Mouse (Mus musculus) myocyte (in vitro differentiated cells): ENCODE results near the gene Rimbp2. TPM values are rescaled to one million over a fixed set of nuclear protein-coding genes. Genes with fewer than 3 reads are reported as not detected.
"Not testable (repeated sequence)": the region's sequence is repeated elsewhere in the genome, so short reads cannot be mapped to it uniquely, and the experiment has no call there.

Experiments
- H3K27me3 ChIP-seq: one replicate; pipeline ENCODE4 v1.6.1; 2011; ENCODE audit not compliant: control insufficient read depth, insufficient read depth, insufficient read length
- H3K36me3 ChIP-seq: one replicate; pipeline ENCODE4 v1.6.1; 2011; ENCODE audit not compliant: control insufficient read depth, insufficient read depth
- H3K4me2 ChIP-seq: one replicate; pipeline ENCODE4 v1.6.1; 2011; ENCODE audit warnings: low read depth, control low read depth
- H3K4me3 ChIP-seq: one replicate; pipeline ENCODE4 v1.5.1; 2011; ENCODE audit warnings: mild to moderate bottlenecking, control low read depth, moderate library complexity
- H3K79me2 ChIP-seq: one replicate; pipeline ENCODE4 v1.6.1; 2011; ENCODE audit not compliant: control insufficient read depth, insufficient read depth
- H3ac ChIP-seq: one replicate; pipeline ENCODE4 v1.6.1; 2011; ENCODE audit not compliant: control insufficient read depth, insufficient read length
- CEBPB ChIP-seq: IDR thresholded peaks from 2 replicates; pipeline ENCODE4 v1.6.1; 2011; ENCODE audit warnings: mild to moderate bottlenecking, moderate library complexity; ENCODE audit not compliant: poor library complexity, insufficient read depth, severe bottlenecking
- E2F4 ChIP-seq: IDR thresholded peaks from one replicate; pipeline ENCODE4 v1.6.1; 2011; ENCODE audit warnings: mild to moderate bottlenecking, control low read depth, moderate library complexity; ENCODE audit not compliant: insufficient read depth
- MAX ChIP-seq: IDR thresholded peaks from one replicate; pipeline ENCODE4 v1.6.1; 2011; ENCODE audit warnings: low read depth, mild to moderate bottlenecking, control low read depth
- MYOD1 ChIP-seq, 3 experiments: IDR thresholded peaks; one replicate each; pipeline ENCODE4 v1.6.1; 2011; ENCODE audit warnings: control low read depth in 2 of 3, low read depth in 2 of 3, mild to moderate bottlenecking in 2 of 3, moderate library complexity in 1 of 3; ENCODE audit not compliant: insufficient read length in 2 of 3, control insufficient read depth in 1 of 3
- MYOG ChIP-seq, 3 experiments: IDR thresholded peaks; one replicate each; pipeline ENCODE4 v1.6.1; 2011; ENCODE audit warnings: control low read depth in 2 of 3, low read depth in 2 of 3, mild to moderate bottlenecking in 2 of 3; ENCODE audit not compliant: insufficient read length in 2 of 3, control insufficient read depth in 1 of 3, insufficient read depth in 1 of 3
- POLR2A ChIP-seq: IDR thresholded peaks from one replicate; pipeline ENCODE4 v1.6.1; 2011; ENCODE audit warnings: low read depth, mild to moderate bottlenecking, control low read depth, moderate library complexity; ENCODE audit not compliant: insufficient read length
- POLR2AphosphoS2 ChIP-seq: IDR thresholded peaks from one replicate; pipeline ENCODE4 v1.6.1; 2011; ENCODE audit warnings: low read depth, control low read depth; ENCODE audit not compliant: insufficient read length
- REST ChIP-seq: IDR thresholded peaks from one replicate; pipeline ENCODE4 v1.6.1; 2011; ENCODE audit warnings: mild to moderate bottlenecking, control low read depth, moderate library complexity; ENCODE audit not compliant: insufficient read depth, insufficient read length
- SRF ChIP-seq: IDR thresholded peaks from one replicate; pipeline ENCODE4 v1.6.1; 2011; ENCODE audit warnings: low read depth; ENCODE audit not compliant: control insufficient read depth, insufficient read length
- TCF12 ChIP-seq: IDR thresholded peaks from one replicate; pipeline ENCODE4 v1.6.1; 2011; ENCODE audit warnings: mild to moderate bottlenecking, control low read depth; ENCODE audit not compliant: poor library complexity, insufficient read depth, severe bottlenecking
- TCF3 ChIP-seq: IDR thresholded peaks from one replicate; pipeline ENCODE4 v1.6.1; 2011; ENCODE audit warnings: low read depth, control low read depth; ENCODE audit not compliant: insufficient read length
- USF1 ChIP-seq: IDR thresholded peaks from one replicate; pipeline ENCODE4 v1.6.1; 2011; ENCODE audit warnings: low read depth, mild to moderate bottlenecking, control low read depth, moderate library complexity
- polyA plus RNA-seq: library from polyadenylated mRNA; unstranded; fragments of >200 nt; fragmentation: generic; extraction: Trizol; gene quantifications from one replicate; pipeline ENCODE4 v1.2.1, GENCODE M21; 2012; ENCODE audit warnings: missing spikeins

Gene Rimbp2
- polyA plus RNA-seq, 1 experiment, result not detected

DNA sequence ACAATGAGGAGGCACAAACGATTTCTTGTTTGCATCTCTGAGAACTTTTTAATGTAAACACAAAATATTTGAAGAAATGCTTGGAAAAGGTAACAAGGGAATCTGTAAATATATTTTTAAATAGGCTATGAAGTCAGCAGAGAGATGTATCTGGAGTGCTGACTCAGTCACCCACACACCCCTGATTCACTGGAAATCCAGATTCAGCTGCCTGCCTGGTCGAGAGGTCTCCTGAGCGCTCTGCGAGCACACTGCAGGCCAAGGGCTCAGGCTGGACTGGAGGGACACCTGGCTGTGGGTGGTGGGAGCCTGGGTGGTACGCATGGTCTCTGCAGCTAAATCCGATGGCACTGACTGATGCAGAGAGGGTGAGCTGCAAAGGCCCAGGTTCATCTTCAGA lies 31.2 kb upstream of the Rimbp2 start:
- H3K4me3 ChIP-seq, result no peak overlapping the region
- H3K27me3 ChIP-seq, result no peaks in the 10 kb centered on the region
- no peaks in the 10 kb centered on the region for H3K36me3 ChIP-seq
- no peaks in the 10 kb centered on the region for H3K79me2 ChIP-seq
- H3ac ChIP-seq, result no peak overlapping the region
- no peak overlapping the region for H3K4me2 ChIP-seq
- TF ChIP-seq REST (no peak), SRF (no peak), TCF12 (no peak), MAX (no peak), TCF3 (no peak), CEBPB (no peak), MYOG (IDR thresholded peaks at IDR 0.05; ENCODE audit: control insufficient read depth in 1 of 3, insufficient read depth in 1 of 3, insufficient read length in 2 of 3, low read depth in 2 of 3) (no peak), USF1 (no peak), E2F4 (no peak), POLR2AphosphoS2 (no peak), MYOD1 (IDR thresholded peaks at IDR 0.05; ENCODE audit: control insufficient read depth in 1 of 3, insufficient read length in 2 of 3, low read depth in 2 of 3) (no peak), POLR2A (no peak)

DNA sequence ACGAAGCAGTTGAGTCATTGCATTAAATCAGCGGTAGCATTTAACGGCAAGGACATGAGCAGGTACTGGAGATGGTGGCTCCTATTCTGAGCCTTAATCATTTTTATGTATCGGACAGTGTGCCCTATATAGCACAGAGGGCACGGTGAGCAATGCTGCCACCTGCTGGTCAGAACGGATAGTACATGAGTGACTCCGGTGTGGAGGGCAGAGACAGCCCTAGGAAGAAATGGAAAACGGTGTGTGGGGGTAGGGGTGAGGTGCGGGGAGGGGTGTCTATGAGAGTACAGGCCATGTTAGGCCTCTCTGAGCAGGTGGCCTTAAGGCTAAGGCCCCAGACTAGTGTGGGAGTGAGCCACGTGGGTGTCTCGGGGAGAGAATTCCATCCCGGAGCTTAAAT lies 28.3 kb upstream of the Rimbp2 start:
- TF ChIP-seq MAX (no peak), MYOD1 (IDR thresholded peaks at IDR 0.05; ENCODE audit: control insufficient read depth in 1 of 3, insufficient read length in 2 of 3, low read depth in 2 of 3) (no peak), CEBPB (no peak), USF1 (no peak)
- Histone ChIP-seq H3ac (no peak overlapping the region), H3K27me3 (no peaks in the 10 kb centered on the region), H3K4me3 (no peak overlapping the region), H3K79me2 (no peaks in the 10 kb centered on the region), H3K4me2 (no peak overlapping the region), H3K36me3 (no peaks in the 10 kb centered on the region)

DNA sequence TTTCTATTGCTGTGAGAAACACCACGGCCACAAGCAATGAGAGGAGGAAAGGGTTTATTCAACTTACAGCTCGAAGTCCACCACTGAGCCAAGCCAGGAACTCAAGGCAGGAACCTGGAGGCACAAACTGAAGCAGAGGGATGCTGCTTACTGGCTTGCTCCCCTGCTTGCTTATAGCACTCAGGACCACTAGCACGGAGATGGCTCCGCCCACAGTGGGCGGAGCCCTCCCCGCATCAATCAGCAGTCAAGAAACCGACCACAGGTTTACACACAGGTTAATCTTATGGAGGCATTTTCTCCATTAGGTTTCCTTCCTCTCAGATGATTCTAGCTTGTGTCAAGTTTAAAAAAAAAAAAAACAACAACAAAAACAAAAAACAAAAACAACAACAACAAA lies 27.6 kb upstream of the Rimbp2 start:
- no peaks in the 10 kb centered on the region for H3K79me2 ChIP-seq
- H3K36me3 ChIP-seq, result no peaks in the 10 kb centered on the region
- TF ChIP-seq MYOD1 (IDR thresholded peaks at IDR 0.05; ENCODE audit: control insufficient read depth in 1 of 3, insufficient read length in 2 of 3, low read depth in 2 of 3) (no peak), TCF12 (no peak), POLR2AphosphoS2 (no peak), POLR2A (no peak), MYOG (IDR thresholded peaks at IDR 0.05; ENCODE audit: control insufficient read depth in 1 of 3, insufficient read depth in 1 of 3, insufficient read length in 2 of 3, low read depth in 2 of 3) (no peak), MAX (no peak), SRF (no peak), TCF3 (no peak), USF1 (no peak), REST (no peak)
- H3K27me3 ChIP-seq, result no peaks in the 10 kb centered on the region
- no peak overlapping the region for H3K4me2 ChIP-seq
- H3ac ChIP-seq, result no peak overlapping the region
- H3K4me3 ChIP-seq, result no peak overlapping the region

DNA sequence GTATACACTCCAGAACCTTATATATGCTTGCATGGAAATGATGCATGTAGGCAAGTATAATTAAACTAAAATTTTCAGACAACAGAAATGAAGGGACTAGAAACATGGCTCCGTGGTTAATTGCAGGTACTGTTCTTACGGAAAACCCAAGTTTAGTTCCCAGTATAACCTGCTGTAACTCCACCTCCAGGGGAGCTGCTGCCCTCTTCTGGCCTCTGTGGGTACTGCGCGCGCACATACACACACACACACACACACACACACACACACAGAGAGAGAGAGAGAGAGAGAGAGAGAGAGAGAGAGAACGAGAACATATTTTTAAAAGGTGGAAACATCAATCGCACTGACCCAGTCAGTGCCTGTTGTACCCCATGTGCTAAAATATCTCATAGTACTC lies 25.7 kb upstream of the Rimbp2 start:
- Histone ChIP-seq H3K4me3 (no peak overlapping the region), H3K4me2 (no peak overlapping the region), H3ac (no peak overlapping the region), H3K36me3 (no peaks in the 10 kb centered on the region), H3K27me3 (no peaks in the 10 kb centered on the region), H3K79me2 (no peaks in the 10 kb centered on the region)
- TF ChIP-seq POLR2AphosphoS2, result no peak
- TF ChIP-seq SRF, result no peak
- no peak for TF ChIP-seq E2F4
- no peak for TF ChIP-seq REST

DNA sequence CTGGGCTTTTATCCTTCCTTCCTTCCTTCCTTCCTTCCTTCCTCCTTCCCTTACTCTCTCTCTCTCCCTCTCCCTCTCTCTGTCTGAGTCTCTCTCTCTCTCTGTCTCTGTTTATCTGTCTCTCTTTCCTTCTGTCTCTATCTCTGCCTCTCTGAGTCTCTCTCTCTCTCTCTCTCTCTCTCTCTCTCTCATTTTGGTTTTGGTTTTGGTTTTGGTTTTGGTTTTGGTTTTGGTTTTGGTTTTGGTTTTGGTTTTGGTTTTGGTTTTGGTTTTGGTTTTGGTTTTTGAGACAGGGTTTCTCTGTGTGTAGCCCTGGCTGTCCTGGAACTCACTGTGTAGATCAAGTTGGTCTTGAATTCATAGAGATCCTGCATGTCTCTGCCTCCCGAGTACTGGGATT lies 24.2 kb upstream of the Rimbp2 start:
- H3K79me2 ChIP-seq, H3K36me3 ChIP-seq, H3K4me2 ChIP-seq, H3K4me3 ChIP-seq, H3K27me3 ChIP-seq, H3ac ChIP-seq: not testable (repeated sequence)

DNA sequence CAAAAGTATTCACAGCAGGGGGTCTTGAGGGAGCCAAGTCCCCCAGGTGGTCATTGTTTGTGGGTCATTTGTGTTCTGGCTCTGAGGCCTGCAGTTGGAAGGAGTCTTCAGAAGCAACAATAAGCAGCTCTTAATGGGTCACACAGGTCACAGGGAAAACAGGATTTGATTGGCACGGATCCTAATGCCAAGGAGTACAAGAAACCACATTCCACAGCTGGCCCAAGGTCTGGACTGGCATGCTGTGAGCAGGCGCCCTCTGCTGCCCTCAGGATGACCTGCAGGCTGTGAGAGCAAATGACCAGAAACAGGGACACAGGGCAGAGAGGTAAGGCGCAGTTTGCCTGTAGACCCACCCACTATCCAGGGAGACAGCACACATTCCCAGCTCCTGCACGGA lies 23.0 kb upstream of the Rimbp2 start:
- Histone ChIP-seq H3K27me3 (peaks cover 6% of the 10 kb centered on the region), H3K36me3 (no peaks in the 10 kb centered on the region), H3ac (no peak overlapping the region), H3K4me2 (no peak overlapping the region), H3K4me3 (no peak overlapping the region), H3K79me2 (no peaks in the 10 kb centered on the region)
- no peak for TF ChIP-seq POLR2A
- no peak for TF ChIP-seq MYOG (IDR thresholded peaks at IDR 0.05; ENCODE audit: control insufficient read depth in 1 of 3, insufficient read depth in 1 of 3, insufficient read length in 2 of 3, low read depth in 2 of 3)
- TF ChIP-seq MYOD1 (IDR thresholded peaks at IDR 0.05; ENCODE audit: control insufficient read depth in 1 of 3, insufficient read length in 2 of 3, low read depth in 2 of 3), result no peak
- no peak for TF ChIP-seq TCF3
- TF ChIP-seq CEBPB, result no peak
- TF ChIP-seq POLR2AphosphoS2, result no peak
- TF ChIP-seq TCF12, result no peak
- TF ChIP-seq REST, result no peak
- no peak for TF ChIP-seq E2F4
- TF ChIP-seq MAX, result no peak
- no peak for TF ChIP-seq USF1
- TF ChIP-seq SRF, result no peak
